Mouse (Mus musculus) neutrophil, adult 65 days (primary cell): Measurements from ENCODE around the gene Capn8. TPM values are rescaled to one million over a fixed set of nuclear protein-coding genes. Genes with fewer than 3 reads are reported as not detected.

Source experiments
- total RNA-seq: library from RNA; stranded (reverse); gene quantifications from 2 replicates; pipeline ENCODE4 v1.2.4, GENCODE M21; 2023

Gene Capn8
- total RNA-seq: not detected in 2 replicates

DNA sequence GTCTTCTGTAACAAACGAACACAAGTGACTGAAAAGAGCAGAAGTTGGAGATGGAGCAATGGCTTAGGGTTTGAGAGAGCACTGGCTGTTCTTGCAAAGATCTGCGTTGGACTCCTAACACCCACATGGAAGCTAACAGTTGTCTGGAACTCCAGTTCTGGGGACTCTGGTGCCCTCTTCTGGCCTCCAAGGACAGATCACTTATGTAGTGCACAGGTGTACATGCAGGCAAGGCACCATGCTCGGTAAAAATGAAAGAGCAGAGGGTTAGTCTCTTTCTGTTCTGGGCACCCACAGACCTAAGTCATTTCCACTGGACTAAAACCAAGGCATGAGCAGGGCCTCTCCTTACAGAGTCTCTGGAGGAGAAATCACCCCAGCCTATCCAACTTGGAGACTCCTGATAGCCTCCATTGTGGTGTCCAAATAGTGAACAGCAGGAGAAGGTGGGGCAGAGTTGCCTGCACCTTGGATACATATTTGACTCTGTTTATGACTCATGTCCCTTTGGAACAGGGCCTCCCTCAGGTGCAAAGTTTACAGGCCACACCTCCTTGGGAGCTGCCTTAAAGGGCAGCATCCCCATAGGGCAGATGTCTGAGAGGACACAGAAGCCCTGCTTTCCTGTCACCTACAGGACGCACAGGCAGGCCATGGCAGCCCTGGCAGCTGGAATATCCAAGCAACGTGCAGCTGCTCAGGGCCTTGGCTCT lies at the start of gene Capn8:
Gene Capn8, plus strand, starts transcription at position 600 of the 713 bp plus-strand sequence.

DNA sequence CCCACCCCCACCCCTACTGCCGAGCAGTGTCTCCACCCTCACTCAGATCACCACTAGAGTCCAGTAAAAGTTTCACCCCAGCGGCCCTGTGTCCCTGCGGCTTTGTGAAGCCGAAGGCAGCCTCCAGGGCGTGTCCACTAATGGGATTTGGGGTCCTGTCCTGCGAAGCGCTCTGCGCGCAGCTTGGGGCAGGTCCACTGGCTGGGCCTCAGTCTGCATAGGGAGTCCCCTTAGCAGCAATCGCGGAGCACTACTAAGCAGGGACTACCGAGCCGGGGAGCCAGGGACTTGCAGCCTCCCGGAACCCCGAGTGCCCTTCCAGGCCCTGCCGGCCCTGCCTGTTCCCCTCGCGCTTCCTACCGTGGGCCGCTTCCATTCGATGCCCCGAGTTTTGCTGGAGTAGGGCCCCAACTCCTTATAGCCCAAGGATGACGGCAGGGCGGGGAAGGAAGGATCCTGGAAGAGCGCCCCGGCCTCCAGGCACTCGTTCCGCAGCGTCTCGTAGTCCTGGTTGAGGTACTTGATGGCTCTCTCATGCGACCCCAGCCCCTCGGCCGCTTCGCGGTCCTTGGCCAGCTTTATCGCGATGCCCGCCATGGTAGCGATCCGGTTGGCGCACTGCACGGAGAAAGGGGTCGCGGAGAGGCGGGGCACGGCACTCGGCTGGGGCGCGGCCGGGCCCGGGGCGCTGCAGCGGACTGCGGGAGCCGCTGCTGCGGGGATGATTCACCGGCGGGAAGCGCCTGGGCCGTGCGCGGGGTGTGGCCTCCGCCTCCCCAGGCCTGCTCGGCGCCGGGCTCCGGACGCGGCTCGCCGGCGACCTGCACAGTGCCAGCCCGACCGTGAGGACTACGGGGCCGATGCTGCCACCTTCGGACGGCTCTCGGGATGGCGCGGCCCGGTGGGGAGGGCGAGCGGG lies 47.8 kb upstream of the Capn8 start, which contains the start of gene Capn2:
Gene Capn2, minus strand, starts transcription at position 851 of the 919 bp plus-strand sequence.

Other genes with a start within 250 kb of the Capn8 start
- 26.9 and 33.4 TPM in 2 replicates for gene Fbxo28, start 223.4 kb upstream of the Capn8 start, total RNA-seq
- 16.6 and 17.0 TPM in 2 replicates for gene Trp53bp2, start 155.8 kb upstream of the Capn8 start, total RNA-seq
- 45.0 and 50.6 TPM in 2 replicates for gene Capn2, start 47.4 kb upstream of the Capn8 start, total RNA-seq
- gene Ccdc185, start 184.2 kb downstream of the Capn8 start, total RNA-seq: not detected in 2 replicates
- not detected in 2 replicates for gene Susd4, start 198.9 kb downstream of the Capn8 start, total RNA-seq